Mouse (Mus musculus): ENCODE measurements around the gene Sntn. TPM values are rescaled to one million over a fixed set of nuclear protein-coding genes. Genes with fewer than 3 reads are reported as not detected.

Gene Sntn
- polyA plus RNA-seq (2012; ENCODE audit: low replicate concordance): not detected in 2 replicates

DNA sequence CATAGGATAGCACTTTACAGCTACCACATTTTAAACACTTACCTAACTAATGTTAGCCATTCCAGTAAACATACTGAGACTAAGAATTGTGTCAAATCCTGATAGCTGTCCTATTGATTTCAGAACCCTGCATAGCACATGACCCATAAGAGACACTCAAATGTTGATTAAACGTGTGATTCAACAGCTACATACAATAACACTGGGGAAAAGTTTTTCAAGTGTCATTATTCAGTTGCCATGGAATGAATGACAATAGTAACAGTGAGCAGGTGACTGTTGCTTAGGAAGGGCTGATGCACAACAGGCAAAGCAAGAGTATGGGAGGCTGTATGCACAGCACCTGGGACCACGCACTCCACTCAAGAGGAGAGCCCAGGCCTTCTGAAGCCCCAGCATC, at the start of gene Sntn:
Gene Sntn (plus strand): TSS at position 301 of the 400 bp plus-strand sequence.

Other genes with a start within 250 kb of the Sntn start
- not detected in 2 replicates for gene Gm281, start 243.6 kb downstream of the Sntn start, polyA plus RNA-seq (2012; ENCODE audit: low replicate concordance)

All from leukemia stem cell, adult 10-12 weeks (primary cell).